Mouse (Mus musculus): ENCODE measurements around the gene Tollip. TPM values are rescaled to one million over a fixed set of nuclear protein-coding genes. Genes with fewer than 3 reads are reported as not detected.
"Not testable (repeated sequence)": the region's sequence is repeated elsewhere in the genome, so short reads cannot be mapped to it uniquely, and the experiment has no call there.

Gene Tollip
- total and polyA plus RNA-seq, 3 experiments, result 52.6 to 55.5 (median 53.6) TPM

DNA sequence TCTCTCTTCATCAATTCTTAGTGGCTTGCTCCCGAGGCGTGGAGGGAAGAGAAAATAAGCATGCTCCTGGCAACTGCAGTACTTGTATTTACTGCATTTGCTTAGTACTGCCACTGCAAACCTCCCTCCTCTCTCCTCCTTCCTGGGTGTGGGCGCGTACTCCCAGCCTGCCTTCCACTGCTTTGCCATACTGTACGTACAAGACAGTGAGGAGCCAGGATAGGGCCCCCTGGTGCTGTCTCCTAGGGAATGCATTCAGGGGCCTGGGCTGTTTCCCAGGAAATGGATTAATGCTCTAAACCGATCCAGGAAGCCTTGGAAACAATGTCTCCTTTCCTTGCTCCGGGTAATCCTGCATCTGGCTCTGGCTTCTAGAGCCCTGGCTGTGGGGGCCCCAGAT is 27.6 kb upstream of the Tollip start:
- Histone ChIP-seq H3K27me3 (ENCODE audit: insufficient read depth, low read length) (peaks cover 3% of the 10 kb centered on the region; the same call in 1 of the 2 replicates), H3K4me1 (ENCODE audit: insufficient read depth, low read depth, low read length) (no peaks in the 10 kb centered on the region), H3K4me3 (ENCODE audit: low read depth, low read length) (no peak overlapping the region), H3K36me3 (replicated peaks) (no peaks in the 10 kb centered on the region), H3K9me3 (replicated peaks) (peaks cover 15% of the 10 kb centered on the region)
- TF ChIP-seq GATA1 (IDR thresholded peaks at IDR 0.05; ENCODE audit: borderline replicate concordance, low read length), result no peak
- no peak for TF ChIP-seq POLR2AphosphoS5 (IDR thresholded peaks at IDR 0.05; ENCODE audit: insufficient replicate concordance, low read depth, low read length)
- TF ChIP-seq CTCF (IDR thresholded peaks at IDR 0.05; ENCODE audit: low read depth, low read length), result no peak
- TF ChIP-seq TAL1 (conservative IDR thresholded peaks at IDR 0.05; ENCODE audit: low read depth, low read length), result no peak
- TF ChIP-seq GATA2 (IDR thresholded peaks at IDR 0.05; ENCODE audit: borderline replicate concordance, low read depth, low read length), result no peak
- DNase-seq (ENCODE audit: low spot score) (no peak), ATAC-seq (ENCODE audit: extremely low read depth, insufficient number of reproducible peaks, low FRiP score, poor library complexity, severe bottlenecking) (no peak)

DNA sequence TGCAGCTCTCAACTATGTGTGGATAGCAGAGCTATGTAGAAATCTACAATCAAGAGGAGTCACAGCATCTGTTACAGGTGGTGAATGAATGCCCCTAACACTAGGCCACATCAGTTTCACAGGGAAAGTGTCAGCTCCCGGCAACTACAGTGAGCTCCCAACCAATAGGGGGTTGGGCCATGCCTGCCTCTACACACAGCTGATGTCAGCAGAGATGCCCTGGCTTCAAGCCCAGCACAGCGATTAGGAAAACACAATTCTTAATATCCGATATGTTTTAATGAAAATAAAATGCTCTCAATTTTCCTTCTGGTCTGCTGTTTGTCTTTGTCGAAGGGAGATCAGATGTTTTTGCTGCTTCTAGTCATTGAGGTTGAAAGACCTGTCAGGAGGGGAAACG is 25.1 kb upstream of the Tollip start:
- no peak overlapping the region for H3K4me3 ChIP-seq (ENCODE audit: low read depth, low read length)
- ATAC-seq (ENCODE audit: extremely low read depth, insufficient number of reproducible peaks, low FRiP score, poor library complexity, severe bottlenecking) (no peak), DNase-seq (ENCODE audit: low spot score) (no peak)
- H3K4me1 ChIP-seq (ENCODE audit: insufficient read depth, low read depth, low read length), result no peaks in the 10 kb centered on the region
- TF ChIP-seq TAL1 (conservative IDR thresholded peaks at IDR 0.05; ENCODE audit: low read depth, low read length) (no peak), POLR2AphosphoS5 (IDR thresholded peaks at IDR 0.05; ENCODE audit: insufficient replicate concordance, low read depth, low read length) (no peak), GATA1 (IDR thresholded peaks at IDR 0.05; ENCODE audit: borderline replicate concordance, low read length) (no peak), CTCF (IDR thresholded peaks at IDR 0.05; ENCODE audit: low read depth, low read length) (no peak), GATA2 (IDR thresholded peaks at IDR 0.05; ENCODE audit: borderline replicate concordance, low read depth, low read length) (no peak)
- H3K36me3 ChIP-seq (replicated peaks), result no peaks in the 10 kb centered on the region
- H3K27me3 ChIP-seq (ENCODE audit: insufficient read depth, low read length), result peaks cover 5% of the 10 kb centered on the region
- no peaks in the 10 kb centered on the region for H3K9me3 ChIP-seq (replicated peaks)

DNA sequence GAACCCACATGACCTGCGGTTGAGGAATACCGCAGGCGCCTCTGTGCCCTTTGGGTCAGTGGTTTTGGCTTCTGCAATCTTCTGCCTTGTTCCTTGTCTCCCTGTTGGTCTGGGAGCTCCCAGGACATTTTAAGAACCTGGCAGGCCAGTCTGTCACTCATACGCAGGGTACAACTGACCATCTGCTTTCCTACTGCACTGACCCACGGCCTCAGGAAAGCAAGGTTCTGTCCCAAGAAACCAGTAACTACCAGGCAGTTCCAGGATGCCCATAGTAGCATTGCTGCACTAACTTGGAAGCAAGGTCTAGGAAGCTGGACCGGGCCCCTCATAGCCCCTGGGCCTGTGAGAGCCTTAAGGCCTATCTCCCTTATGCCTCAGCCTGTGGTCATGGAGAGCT is 16.6 kb upstream of the Tollip start:
- no peaks in the 10 kb centered on the region for H3K4me1 ChIP-seq (ENCODE audit: insufficient read depth, low read depth, low read length)
- TF ChIP-seq TAL1 (conservative IDR thresholded peaks at IDR 0.05; ENCODE audit: low read depth, low read length) (no peak), GATA2 (IDR thresholded peaks at IDR 0.05; ENCODE audit: borderline replicate concordance, low read depth, low read length) (no peak), GATA1 (IDR thresholded peaks at IDR 0.05; ENCODE audit: borderline replicate concordance, low read length) (no peak), POLR2AphosphoS5 (IDR thresholded peaks at IDR 0.05; ENCODE audit: insufficient replicate concordance, low read depth, low read length) (no peak), CTCF (IDR thresholded peaks at IDR 0.05; ENCODE audit: low read depth, low read length) (no peak)
- H3K9me3 ChIP-seq (replicated peaks), result no peaks in the 10 kb centered on the region
- no peaks in the 10 kb centered on the region for H3K36me3 ChIP-seq (replicated peaks)
- ATAC-seq (ENCODE audit: extremely low read depth, insufficient number of reproducible peaks, low FRiP score, poor library complexity, severe bottlenecking) (no peak), DNase-seq (ENCODE audit: low spot score) (no peak)
- no peak overlapping the region for H3K4me3 ChIP-seq (ENCODE audit: low read depth, low read length)
- H3K27me3 ChIP-seq (ENCODE audit: insufficient read depth, low read length), result peaks cover 20% of the 10 kb centered on the region

DNA sequence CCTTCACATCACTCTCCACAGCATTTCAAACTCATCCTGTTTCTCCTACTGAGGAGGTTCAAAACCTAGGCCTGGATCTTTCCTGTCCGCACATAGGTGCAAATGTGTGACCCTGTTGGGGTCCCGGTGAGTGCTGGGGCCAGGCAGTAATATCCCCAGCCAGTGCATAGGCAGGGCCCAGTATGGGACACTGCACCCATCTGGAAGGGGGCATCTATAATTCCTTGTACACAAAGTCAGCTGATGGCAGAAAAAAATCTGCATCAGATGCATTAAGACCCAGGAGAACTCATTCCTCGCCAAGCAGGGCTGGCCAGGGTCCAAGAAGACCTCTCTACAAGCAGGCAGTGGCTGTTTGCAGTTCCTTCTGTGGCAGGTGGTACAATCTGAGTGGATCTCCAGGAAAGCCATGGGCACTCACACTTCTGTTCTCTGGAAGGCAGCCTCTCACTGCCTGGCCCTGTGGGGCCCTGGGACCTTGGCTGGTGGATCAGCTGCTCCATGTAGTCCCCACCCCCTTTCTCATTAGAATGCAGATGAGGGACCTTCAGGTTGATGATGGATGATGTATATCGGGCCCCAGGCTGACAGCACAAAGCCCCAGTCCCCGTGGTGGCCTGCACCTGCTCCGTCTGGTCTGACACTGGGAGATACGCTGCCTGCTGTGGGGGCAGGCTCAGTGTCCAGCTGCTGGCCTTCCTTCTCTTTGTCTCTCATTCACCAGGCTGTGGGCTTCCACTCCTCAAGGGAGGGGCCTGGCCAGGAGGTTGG is 16.0 kb upstream of the Tollip start:
- TF ChIP-seq GATA1 (IDR thresholded peaks at IDR 0.05; ENCODE audit: borderline replicate concordance, low read length) (no peak), TAL1 (conservative IDR thresholded peaks at IDR 0.05; ENCODE audit: low read depth, low read length) (no peak), CTCF (IDR thresholded peaks at IDR 0.05; ENCODE audit: low read depth, low read length) (no peak), GATA2 (IDR thresholded peaks at IDR 0.05; ENCODE audit: borderline replicate concordance, low read depth, low read length) (no peak), POLR2AphosphoS5 (IDR thresholded peaks at IDR 0.05; ENCODE audit: insufficient replicate concordance, low read depth, low read length) (no peak)
- DNase-seq (ENCODE audit: low spot score) (no peak), ATAC-seq (ENCODE audit: extremely low read depth, insufficient number of reproducible peaks, low FRiP score, poor library complexity, severe bottlenecking) (no peak)
- Histone ChIP-seq H3K27me3 (ENCODE audit: insufficient read depth, low read length) (peaks cover 19% of the 10 kb centered on the region), H3K4me1 (ENCODE audit: insufficient read depth, low read depth, low read length) (no peaks in the 10 kb centered on the region), H3K36me3 (replicated peaks) (no peaks in the 10 kb centered on the region), H3K9me3 (replicated peaks) (no peaks in the 10 kb centered on the region), H3K4me3 (ENCODE audit: low read depth, low read length) (no peak overlapping the region)

DNA sequence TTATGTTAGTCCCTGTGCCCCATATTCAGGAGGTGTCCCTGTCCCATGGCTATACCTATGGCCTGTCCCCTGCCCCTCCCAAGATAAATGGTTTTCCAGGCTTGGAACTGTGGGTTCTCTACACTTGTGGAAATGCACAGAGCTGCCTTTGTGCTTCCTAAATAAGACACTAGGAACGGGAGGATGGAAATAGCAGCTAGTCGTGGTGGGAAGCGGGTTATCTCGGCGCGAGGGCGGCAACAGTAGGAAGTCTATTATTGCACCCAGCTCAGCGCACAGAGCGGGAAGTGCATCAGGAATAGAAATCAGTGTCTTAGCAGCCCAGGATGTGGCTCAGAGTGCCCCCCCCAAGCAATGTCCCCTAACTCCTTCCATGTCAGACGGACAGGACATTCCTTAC is 10.3 kb upstream of the Tollip start:
- H3K27me3 ChIP-seq (ENCODE audit: insufficient read depth, low read length), result peaks cover 12% of the 10 kb centered on the region
- no peak for DNase-seq (ENCODE audit: low spot score)
- TF ChIP-seq CTCF (IDR thresholded peaks at IDR 0.05; ENCODE audit: low read depth, low read length) (no peak), GATA1 (IDR thresholded peaks at IDR 0.05; ENCODE audit: borderline replicate concordance, low read length) (no peak), GATA2 (IDR thresholded peaks at IDR 0.05; ENCODE audit: borderline replicate concordance, low read depth, low read length) (no peak), TAL1 (conservative IDR thresholded peaks at IDR 0.05; ENCODE audit: low read depth, low read length) (no peak), POLR2AphosphoS5 (IDR thresholded peaks at IDR 0.05; ENCODE audit: insufficient replicate concordance, low read depth, low read length) (no peak)
- no peaks in the 10 kb centered on the region for H3K36me3 ChIP-seq (replicated peaks)
- H3K4me1 ChIP-seq (ENCODE audit: insufficient read depth, low read depth, low read length), result no peaks in the 10 kb centered on the region
- H3K9me3 ChIP-seq (replicated peaks), result no peaks in the 10 kb centered on the region
- no peak for ATAC-seq (ENCODE audit: extremely low read depth, insufficient number of reproducible peaks, low FRiP score, poor library complexity, severe bottlenecking)
- H3K4me3 ChIP-seq (ENCODE audit: low read depth, low read length), result no peak overlapping the region

DNA sequence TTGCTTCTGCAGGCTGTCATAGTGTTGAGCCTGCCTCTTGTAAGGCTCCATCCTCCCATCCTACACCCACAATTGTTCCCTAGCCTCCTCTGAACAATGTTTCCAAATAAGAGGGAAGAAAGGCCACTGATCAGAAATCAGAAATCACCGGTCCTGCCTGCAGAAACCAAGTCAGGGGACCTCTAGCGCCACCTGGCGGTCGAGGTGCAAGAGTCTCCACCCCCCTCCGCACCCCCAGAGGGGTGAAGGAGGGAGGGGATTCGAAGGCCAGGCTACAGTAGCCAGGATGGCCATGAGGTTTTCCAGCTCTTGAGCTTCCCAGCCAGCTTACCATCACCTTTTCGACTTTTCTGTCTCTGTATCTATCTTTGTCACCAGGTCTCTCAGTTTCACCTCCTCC is 6.6 kb upstream of the Tollip start:
- Histone ChIP-seq H3K4me3 (ENCODE audit: low read depth, low read length) (no peak overlapping the region), H3K9me3 (replicated peaks) (no peaks in the 10 kb centered on the region), H3K4me1 (ENCODE audit: insufficient read depth, low read depth, low read length) (no peaks in the 10 kb centered on the region), H3K36me3 (replicated peaks) (no peaks in the 10 kb centered on the region), H3K27me3 (ENCODE audit: insufficient read depth, low read length) (peaks cover 16% of the 10 kb centered on the region)
- ATAC-seq (ENCODE audit: extremely low read depth, insufficient number of reproducible peaks, low FRiP score, poor library complexity, severe bottlenecking) (no peak), DNase-seq (ENCODE audit: low spot score) (peak; percentile 62)
- TF ChIP-seq CTCF (IDR thresholded peaks at IDR 0.05; ENCODE audit: low read depth, low read length) (peak; percentile 78), GATA2 (IDR thresholded peaks at IDR 0.05; ENCODE audit: borderline replicate concordance, low read depth, low read length) (no peak)

DNA sequence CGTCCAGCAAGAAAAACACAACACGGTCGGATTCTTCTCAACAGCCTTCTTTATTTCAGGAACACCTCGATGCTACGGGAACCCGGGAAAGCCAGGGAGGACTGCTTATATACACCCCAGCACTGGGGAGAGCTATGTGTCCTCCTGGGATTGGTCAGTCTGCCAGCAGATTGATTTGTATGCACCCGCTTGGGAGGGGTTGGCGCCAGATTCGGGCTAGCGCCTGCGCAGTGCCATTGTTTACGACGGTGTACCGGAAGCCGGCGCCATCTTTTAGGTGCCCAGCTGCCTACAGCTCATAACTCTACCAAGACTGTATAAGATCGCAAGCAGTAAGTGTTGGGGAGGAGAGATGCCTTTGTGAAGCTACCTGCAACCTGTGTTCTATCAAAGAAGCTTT is 5.8 kb upstream of the Tollip start:
- H3K36me3 ChIP-seq (replicated peaks); H3K4me3 ChIP-seq (ENCODE audit: low read depth, low read length); DNase-seq (ENCODE audit: low spot score); ATAC-seq (ENCODE audit: extremely low read depth, insufficient number of reproducible peaks, low FRiP score, poor library complexity, severe bottlenecking); H3K4me1 ChIP-seq (ENCODE audit: insufficient read depth, low read depth, low read length); H3K9me3 ChIP-seq (replicated peaks): not testable (repeated sequence)
- H3K27me3 ChIP-seq (ENCODE audit: insufficient read depth, low read length), result peaks cover 13% of the 10 kb centered on the region
